Mouse (Mus musculus) cortical plate, adult 2 months (tissue): ENCODE data around the gene Adarb1.

ENCODE experiments used
- CTCF ChIP-seq: fragments of 200-500 bp; IDR thresholded peaks from 2 replicates; pipeline ENCODE4 v1.5.1; 2011; ENCODE audit warnings: mild to moderate bottlenecking, control low read depth, low read length; ENCODE audit not compliant: insufficient read depth; ENCODE audit errors: extremely low read depth
- POLR2A ChIP-seq: fragments of 200-500 bp; IDR thresholded peaks from 2 replicates; pipeline ENCODE4 v1.6.1; 2011; ENCODE audit warnings: mild to moderate bottlenecking, low read length, control low read depth; ENCODE audit not compliant: insufficient read depth; ENCODE audit errors: extremely low read depth

DNA sequence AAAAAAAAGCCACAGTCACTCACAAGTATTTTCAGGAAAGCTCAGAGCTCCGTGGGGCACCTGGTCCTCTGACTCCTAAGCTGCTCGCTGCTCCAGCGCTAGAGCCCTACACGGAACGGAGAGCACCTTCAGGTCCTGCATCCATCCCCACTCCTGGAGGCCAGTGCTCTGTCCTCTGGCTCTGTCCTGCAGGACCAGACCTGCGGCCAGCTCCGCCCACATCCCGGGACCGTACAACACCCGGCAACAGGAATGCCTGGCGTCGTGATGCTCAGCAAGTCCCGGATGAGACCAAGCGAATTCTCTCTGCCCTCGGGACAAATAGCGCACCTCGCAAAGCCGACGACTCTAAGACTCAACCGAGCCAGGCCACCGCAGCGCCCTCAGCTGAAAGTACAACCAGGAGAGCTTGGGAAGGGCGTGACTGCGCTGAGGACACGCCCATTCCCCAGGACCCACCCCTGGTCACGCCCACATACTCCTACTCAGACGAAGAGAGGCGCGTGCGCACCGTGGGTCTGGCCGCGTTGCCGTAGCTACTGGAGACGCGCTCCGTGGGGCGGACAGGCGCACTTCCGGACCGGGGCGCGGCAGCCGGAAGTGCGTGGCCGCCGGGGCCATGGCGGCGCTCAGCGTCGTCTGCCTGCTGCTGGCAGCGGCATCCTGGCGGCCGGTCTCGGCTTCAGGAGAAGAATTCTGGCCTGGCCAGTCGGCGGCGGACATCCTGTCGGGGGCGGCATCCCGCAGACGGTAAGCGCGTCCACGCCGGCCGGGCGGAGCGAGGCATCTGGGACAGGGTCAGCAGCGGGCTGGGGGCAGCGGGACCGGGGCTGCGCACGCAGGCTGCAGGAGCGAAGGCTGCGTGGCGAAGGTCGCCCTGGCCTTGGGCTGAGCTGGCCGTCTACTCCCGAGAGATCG is 159.1 kb downstream of the Adarb1 start, which contains the start of gene Pofut2:
- no peak for TF ChIP-seq CTCF
- TF ChIP-seq POLR2A = peak; percentile 85
